Mouse (Mus musculus): Measurements from ENCODE around the gene Rchy1.

The Rchy1 gene

DNA sequence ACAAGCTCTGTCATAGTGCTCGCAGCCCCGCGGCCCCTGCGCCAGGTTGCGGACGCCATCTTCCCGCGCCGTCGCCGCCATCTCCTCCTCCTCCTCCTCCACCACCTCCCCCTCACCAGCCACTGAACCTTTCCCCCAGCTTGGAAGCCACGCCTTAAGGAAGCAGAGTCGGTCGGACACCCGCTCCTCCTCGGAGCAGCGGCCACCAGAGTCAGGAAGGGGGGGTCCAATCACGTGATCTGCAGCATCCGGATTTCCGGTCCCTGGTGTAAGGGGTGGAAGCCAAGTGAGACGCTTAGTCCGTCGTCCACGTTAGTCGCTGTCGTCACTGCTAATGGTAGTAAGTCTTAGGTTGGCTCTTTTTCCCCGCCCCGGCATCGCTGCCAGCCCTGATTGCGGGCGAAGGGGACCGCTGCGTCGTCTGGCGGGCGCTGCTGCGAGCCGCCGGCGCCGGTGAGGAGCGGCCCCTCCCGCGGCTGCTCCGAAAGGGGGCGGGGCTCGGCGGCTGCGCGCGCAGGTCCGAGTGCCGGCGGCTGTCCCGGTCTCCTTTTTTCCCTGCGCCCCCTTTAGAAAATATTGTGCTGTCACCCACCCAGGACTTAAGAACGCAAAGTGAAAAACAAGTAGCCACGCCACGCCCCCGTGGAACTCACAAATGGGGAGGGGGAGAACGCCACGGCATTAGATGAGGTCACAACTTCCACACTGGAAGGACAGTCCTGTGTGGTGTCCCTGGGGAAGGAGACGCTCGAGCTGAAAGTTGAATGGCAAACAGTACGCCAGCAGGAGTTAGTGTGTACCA lies at the start of gene Rchy1:
Gene Rchy1, minus strand, starts transcription at position 430 of the 802 bp plus-strand sequence.
- peak; percentile 95 for DNase-seq (ENCODE audit: low read depth, low spot score)

DNA sequence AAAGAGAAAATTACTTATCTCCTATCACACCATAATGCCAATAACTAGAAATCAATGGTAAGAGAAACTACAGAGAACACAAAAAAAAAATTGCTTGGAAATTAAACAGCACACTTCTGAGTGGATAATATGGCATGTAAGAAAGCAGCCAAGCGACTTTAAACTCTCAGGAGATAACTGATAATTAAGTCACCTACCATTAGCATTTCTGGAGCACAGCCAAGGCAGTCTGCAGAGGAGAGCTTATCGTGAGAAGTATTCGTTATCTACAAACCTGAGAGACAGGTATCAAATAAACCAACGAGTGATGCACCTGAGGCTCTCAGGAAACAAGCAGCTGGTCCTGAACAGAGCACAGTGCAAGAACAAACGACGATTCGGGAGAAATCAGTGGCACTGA lies 48.9 kb upstream of the Rchy1 start:
- DNase-seq (ENCODE audit: low read depth, low spot score): no peak

DNA sequence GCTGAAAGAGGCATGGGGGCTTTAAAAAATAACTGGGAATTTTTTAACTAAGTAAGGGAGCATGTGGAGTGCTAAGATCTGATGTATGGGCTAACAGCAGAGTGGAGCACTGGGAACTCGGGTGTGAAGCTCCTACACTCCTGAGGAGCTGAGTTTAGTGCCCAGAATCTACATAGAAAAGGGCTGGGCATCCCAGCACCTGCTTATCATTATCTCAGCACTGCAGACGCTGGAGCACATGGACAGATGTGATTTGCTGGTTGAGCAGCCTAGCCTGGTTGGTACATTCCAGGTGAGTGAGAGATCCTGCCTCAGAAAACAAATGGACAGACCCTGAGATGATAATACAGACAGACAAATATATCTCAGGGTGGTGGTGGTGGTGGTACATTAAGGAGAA lies 47.0 kb upstream of the Rchy1 start:
- no peak for DNase-seq (ENCODE audit: low read depth, low spot score)

DNA sequence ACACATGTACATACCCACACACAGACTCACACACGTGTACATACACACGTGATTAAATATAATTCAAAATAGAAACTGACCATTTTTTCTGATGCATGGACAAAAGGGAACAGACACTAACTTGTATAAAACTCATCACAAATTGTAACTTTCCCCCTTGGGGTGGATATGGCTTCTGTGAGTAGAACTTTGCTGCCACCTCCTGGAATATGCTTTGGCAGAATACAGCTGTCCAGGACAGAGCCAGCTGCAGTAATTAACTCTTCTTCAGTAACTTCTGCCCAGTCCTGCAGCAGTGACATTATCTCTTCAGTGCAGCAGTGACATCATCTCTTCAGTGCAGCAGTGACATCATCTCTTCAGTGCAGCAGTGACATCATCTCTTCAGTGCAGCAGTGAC lies 40.1 kb upstream of the Rchy1 start:
- DNase-seq (ENCODE audit: low read depth, low spot score): no peak

DNA sequence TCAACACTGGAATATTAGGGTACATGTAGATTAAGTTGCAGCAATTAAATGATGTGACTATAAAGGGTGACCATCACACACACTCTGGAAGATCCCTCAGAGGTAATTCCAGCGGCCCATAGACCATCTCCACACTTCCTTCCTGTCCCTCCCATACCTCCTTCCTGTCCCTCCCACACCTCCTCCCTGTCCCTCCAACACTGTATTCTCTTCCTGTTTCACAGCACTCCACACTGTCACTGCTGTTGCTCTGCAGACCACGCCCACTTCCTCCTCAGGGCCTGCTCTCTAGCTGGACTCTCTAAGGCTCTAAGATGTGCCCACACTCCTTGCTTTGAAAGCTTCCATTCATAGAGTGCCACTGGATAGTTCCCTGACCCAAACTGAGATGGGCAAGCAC lies 37.9 kb upstream of the Rchy1 start:
- no peak for DNase-seq (ENCODE audit: low read depth, low spot score)

DNA sequence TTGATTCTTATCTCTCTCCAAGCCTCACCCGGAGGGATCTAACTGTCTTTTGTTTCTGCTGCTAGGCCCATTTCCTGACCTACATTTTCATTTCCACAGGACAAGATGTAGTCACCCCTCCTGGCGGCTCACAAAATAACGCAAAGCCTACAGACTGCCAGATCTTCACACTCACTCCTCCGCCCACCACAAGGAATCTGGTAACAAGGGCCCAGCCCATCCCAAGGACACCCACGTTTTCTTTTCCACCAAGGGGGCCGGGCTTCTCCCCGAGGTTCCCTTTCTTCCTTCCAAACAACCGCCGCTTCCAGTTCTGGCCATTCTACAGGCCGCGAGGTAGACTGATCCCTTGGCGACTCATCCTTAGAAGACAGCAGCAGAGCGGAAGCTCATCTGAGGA lies 31.7 kb upstream of the Rchy1 start:
- peak; percentile 60 for DNase-seq (ENCODE audit: low read depth, low spot score)

DNA sequence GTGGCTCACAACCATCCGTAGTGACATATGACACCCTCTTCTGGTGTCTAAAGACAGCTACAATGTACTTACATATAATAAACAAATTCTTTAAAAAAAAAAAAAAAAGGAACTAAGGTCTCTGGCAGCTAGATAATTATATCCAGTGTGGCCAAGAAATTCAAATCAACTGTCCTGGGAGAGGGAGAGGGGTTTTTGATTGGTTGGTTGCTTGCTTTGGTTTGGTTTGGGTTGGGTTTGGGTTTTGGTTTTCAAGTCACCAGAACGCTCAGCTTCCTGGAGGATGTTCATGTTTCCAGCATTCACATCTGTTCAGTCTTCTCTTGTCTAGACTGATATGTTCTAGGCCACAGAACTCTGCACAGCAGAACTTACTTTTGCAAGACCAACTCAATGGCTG lies 30.2 kb upstream of the Rchy1 start:
- DNase-seq (ENCODE audit: low read depth, low spot score): no peak

DNA sequence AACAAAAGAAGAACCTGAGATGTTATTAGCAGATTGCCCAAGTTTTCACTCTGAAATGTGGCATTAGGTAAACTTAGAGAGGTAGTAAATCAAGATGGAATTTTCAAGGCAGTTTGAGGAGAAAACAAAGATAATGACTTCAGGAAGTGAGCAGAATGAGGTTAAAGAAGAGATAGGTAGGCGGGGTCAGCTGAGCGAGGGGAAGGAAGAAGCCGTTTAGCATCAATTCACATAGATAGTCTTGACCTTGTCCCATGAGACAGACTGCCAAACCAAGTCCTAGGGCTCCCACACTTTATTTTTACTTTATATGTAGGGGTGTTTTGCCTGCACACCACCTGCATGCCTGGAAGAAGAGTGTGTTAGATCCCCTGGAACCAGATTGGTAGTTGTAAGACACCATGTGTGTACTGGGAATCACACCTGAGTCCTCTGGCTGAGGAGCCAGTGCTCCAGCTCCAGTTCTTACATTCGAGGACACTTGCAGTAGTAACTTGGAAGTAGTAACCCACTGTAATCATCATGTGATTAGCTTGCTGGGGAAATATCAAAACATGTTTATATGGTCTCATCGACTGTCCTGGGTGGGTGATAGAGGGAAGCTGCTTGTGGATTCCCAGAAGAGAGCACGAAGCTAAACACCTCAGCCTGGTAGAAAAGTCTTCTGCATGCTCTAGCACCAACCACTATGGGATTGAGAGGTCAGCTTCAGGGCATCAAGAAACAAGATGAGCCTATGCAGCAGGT lies 28.5 kb upstream of the Rchy1 start:
- DNase-seq (ENCODE audit: low read depth, low spot score): no peak

DNA sequence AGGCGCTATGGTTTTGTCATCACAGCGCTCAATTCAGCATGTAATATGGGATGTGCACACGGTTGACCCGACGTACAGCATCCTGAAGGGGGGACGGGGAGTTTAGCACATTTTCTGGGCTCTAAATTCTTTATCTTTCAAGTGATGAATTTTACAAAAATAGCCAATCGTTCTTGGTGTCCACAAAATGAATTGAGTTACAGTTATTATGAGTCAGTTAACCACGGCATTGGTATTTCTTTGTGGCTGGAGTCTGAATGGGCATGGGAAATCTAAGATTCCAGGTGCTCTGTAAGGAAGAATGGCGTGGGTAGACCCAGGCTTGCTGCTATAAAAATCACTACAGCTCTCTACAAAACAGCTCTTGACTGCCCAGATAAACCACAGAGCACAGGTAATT lies 26.4 kb upstream of the Rchy1 start:
- no peak for DNase-seq (ENCODE audit: low read depth, low spot score)

DNA sequence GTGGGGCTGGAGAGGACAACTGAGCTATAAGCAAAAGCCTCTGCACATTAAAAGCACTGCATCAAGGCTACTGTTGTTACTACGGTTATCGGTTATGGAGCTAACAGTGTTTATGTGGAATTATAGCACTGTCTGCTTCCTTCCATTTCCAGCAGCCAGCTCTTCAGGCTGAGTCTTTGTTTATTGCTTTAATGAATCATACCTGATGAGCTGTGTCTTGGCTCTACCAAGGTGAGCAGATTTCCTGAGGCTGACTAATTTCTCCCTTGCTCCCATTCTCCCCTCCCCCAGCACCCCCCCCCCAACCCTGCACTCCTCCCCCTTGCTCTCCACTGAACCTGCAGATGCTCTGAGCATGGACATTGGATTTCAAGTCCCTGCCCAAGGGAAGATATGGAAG lies 24.9 kb upstream of the Rchy1 start:
- no peak for DNase-seq (ENCODE audit: low read depth, low spot score)

DNA sequence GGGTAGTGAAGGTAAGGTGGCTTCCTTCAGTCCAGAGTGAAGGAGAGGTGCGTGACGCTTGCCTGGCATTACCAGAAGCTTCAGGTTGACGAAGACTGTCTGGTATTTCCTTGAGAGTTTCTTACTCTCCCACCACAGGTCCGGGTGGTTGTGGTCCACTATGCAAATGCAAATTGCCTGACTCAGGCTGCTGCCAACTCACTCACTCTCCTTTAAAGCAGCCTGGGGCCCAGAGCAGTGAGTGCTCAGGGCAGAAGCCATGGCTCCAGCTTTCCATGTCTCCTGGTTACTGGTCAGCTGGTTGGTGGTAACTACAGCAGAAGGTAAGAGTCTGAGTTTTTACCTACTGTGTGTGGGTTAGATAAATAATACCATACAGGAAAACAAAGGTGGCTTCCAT lies 24.4 kb upstream of the Rchy1 start, which contains the start of gene Odaph:
Gene Odaph, plus strand, starts transcription at position 240 of the 400 bp plus-strand sequence.
- DNase-seq (ENCODE audit: low read depth, low spot score): no peak

DNA sequence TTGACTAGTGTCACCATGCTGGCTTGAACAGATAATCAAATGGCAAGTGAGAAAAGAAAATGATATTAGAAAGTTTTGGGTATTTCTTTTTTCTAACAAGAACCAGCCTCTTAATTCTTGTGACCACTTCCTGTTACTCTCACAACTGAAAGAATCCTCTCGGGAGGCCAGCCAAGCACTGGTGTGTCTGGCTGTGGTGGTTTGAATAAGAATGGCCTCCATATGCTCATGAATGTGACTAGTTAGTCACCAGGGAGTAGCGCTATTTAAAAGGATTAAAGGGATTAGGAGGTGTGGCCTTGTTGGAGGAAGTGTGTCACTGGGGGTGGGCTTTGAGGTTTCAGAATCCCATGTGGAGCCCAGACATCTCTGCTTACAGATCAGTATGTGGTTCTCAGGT lies 22.9 kb upstream of the Rchy1 start:
- DNase-seq (ENCODE audit: low read depth, low spot score): no peak

DNA sequence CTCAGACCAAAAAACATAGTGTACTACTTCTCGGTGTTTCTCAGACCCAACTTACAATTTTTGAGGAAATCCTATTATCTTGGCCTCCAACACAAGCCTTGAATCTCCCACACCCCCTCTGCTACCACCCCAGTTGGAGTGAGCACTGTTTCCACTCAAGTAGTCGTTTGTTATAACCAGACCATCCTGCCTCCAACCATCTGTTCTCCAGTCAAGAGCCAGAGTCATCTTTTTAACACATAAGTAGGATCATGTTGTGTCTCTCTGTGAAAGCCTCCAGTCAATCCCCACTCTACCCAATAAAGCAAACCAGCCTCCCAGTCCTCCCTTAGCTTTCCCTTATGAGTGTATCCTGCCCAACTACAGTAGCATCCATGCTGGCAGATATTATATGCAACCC lies 20.6 kb upstream of the Rchy1 start:
- DNase-seq (ENCODE audit: low read depth, low spot score): no peak

DNA sequence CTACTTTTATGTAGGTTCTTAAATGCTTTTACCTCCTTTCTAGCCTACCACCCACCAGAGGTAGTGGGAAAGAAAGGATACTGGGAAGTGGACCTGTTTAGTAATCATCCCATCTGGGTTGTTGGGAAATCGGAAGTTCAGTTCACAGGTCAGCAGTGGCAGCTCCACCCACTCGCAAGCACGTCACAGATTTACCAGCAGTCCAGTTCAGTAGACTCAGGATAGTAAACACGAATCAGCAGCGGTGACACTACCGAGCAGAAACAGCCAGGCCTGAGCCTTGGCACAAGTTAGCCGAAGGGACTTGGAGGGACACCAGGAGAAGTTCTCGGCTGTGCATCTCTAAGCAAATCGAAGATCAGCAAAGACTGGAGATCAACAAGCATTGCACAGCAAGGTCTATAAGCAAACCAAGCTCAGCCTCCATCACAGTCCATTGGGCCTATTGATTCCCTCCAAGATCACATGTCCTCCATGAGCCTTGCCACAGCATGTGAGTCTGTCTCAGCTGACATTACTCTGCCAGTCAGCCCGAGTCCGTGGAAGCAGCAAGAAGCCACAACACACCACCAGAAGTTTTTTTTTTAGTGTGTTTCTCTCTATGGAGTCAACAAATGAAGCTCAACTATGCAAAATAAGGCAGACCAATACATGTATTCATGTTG lies 18.4 kb upstream of the Rchy1 start:
- no peak for DNase-seq (ENCODE audit: low read depth, low spot score)

DNA sequence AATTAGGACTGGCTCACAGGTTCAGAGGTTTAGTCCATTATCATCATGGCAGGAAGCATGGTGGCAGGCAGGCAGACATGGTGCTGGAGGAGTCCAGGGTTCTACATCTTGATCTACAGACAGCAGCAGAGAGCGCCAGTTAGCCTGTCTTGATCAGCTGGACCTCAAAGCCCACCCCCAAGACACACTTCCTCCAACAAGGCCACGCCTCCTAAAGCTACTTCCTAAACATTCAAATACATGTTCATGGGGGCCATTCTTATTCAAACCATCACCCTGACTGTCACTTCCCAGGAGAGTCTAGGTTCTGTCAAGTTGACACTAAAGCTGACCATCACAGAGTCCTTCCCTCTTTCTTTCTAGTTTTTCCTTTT lies 14.5 kb upstream of the Rchy1 start:
- DNase-seq (ENCODE audit: low read depth, low spot score): no peak

DNA sequence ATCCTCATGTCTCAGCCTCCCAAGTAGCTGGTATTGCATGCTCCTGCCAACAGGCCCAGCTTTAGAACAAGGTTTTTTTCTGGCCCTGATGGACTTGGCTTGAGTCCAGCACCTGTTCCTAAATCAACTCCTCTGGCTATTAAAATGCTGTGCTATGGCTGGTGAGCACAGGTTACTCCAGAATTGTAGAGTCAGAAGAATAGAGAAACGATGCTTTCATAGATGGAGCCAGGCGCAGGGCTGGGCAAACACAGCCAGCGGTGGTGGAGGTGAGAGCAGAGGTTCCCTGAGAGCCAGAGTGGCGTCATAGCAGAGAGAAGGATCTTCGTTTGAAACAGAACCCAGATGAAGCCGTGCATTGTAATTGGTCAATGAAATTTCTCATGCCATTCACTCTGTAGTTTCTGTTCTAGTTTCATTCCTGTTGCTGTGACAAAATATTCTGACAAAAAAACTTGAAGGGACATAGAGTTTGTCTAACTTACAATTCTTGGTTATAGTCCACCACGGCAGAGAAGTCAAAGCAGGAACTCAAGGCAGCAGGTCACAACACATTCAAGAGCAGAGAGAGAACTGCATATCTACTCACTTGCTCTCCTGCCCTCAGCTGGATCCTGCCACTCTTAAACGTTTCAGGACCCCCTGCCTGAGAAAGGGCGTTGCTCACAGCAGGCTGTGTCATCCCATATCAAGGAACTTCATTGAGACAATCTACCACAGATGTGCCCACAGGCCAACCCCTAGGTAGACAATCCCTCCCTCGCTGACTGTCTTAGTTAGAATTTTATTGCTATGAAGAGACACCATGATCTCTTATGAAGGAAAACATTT lies 13.9 kb upstream of the Rchy1 start:
- DNase-seq (ENCODE audit: low read depth, low spot score): no peak

DNA sequence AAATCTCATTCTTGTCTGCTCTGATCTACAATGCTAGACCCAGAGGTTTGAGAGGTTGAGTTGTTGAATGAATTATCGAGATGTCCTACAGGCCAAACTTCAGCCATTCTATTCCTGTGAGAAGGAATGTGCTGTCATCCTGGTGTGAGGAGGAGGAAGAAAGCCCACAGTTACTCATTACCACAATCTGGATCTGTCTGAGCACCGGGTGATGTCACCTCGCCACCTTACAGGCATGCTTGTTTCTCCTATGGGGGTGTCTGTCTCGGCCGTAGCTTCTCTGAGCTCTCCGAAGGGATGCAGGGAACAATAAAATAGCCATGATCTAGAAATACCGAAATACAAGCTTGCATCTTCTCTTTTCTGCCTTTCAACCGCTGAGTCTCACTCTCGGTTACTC lies 12.9 kb upstream of the Rchy1 start:
- no peak for DNase-seq (ENCODE audit: low read depth, low spot score)

DNA sequence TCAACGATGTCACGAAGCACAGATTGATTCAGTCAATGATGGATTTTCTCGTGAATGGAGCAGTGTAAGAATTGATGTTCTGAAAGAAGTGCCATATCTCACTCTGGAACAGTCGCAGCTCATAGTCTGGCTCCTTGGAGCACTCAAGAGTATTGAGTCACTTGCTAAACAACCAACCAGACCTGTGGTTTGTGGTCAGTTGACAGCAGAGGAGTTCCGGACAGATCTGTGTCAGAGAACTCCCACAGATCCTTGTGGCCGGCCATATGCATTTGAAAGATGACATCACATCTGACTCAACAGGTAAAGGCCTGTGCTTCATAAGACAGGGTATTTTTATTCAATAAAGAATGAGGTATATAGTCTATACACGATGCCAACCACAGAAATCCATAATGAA lies 11.1 kb upstream of the Rchy1 start:
- DNase-seq (ENCODE audit: low read depth, low spot score): no peak

DNA sequence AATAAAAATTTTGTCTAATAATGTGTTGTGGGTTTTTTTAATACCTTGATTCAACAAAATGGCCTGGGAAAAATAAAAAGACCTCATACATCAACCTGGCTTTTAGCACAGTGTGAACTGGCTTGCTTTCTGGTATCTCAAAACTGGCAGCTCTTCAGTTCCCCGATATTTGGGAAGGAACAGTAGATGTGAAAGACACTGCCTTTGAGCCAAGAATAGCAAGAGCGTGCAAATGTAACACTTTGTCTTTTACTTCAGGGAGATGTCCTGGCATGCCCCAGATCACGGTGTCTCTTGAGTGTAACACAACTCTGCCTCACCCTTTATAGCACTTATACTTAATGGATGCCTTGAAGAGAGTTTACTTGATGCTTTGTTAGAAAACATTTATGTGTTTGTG lies 9.2 kb upstream of the Rchy1 start:
- no peak for DNase-seq (ENCODE audit: low read depth, low spot score)

DNA sequence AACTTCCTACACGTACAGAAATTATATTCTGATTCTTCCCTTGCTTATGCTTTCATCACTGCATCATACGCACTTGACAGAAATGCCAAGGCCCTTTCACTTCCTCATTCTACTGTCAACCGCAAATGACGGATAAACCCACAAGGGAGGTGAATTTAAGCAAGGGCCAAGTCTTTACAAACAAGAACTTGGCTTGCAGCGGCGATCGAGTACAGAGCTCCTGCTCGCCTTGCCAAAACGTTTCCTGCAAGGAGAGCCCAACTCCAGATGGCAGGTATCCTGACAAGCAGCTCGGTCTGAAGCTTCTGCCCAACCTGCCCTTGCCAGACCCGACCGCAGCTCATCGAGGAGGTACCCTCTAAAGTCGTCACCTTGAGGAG lies 619 bp downstream of the Rchy1 start:
- DNase-seq (ENCODE audit: low read depth, low spot score): no peak

DNA sequence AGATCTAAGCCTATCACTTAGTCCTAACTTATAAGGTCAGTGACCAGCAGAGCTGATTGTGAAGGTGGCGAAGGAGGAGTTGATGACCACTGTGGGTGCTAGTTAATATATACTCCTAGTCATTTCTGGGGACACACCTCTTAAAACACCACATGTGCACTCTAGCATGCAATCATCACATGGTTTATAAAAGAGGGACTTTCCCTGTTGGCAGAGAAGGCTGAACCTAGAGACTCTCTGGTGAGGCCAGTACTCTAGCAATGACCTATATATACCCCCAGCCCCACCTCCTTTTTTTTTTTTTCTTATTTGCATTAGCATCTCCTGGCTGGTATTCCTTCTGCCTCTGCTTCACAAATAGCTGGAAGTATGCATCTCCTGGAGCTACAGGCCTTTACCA lies 1.5 kb downstream of the Rchy1 start:
- DNase-seq (ENCODE audit: low read depth, low spot score): no peak
